Mouse (Mus musculus) heart, postnatal 36 days (tissue): ENCODE data around the gene Nemf. TPM values are rescaled to one million over a fixed set of nuclear protein-coding genes. Genes with fewer than 3 reads are reported as not detected.
"Not testable (repeated sequence)": the region's sequence is repeated elsewhere in the genome, so short reads cannot be mapped to it uniquely, and the experiment has no call there.

Experiments
- DNase-seq, 2 experiments: peaks; one replicate each; pipeline ENCODE4 v3.0.0; 2021 to 2022
- intact Hi-C: fragments of 180-260 bp; cut with DNase I; formaldehyde crosslinking; loops from one replicate; pipeline ENCODE4 v1.15.1; 2025
- total RNA-seq, 2 experiments: library from RNA; stranded (reverse); gene quantifications; 2 replicates each; pipeline ENCODE4 v1.2.3; 2021

Nemf gene
- total RNA-seq: 10 to 100 TPM; 22.3 to 24.1 TPM

GRCm38 (mm10) chr12:69356546-69357299 is at the start of gene Nemf:
TSS of gene Nemf (minus strand) at chr12:69357165.
- DNase-seq: peak; percentile 87
- intact Hi-C loops: loop anchor here (1.0 to 2.0 kb wide), 2 partner anchors 218 to 340 kb away; no protein-coding TSS in a partner anchor

GRCm38 (mm10) chr12:69402594-69403167 is 45.7 kb upstream of the Nemf start:
- no peak for DNase-seq
- intact Hi-C loops: no loop called here

- intact Hi-C loops: no loop called here
Measured at GRCm38 (mm10) chr12:69402100-69402499, 45.1 kb upstream of the Nemf start.

GRCm38 (mm10) chr12:69400871-69401286 is 43.9 kb upstream of the Nemf start:
- intact Hi-C loops: no loop called here
- DNase-seq: no peak

More at GRCm38 (mm10) chr12:69402100-69402499, 45.1 kb upstream of the Nemf start:
- no peak for DNase-seq

GRCm38 (mm10) chr12:69400367-69400766 is 43.4 kb upstream of the Nemf start:
- intact Hi-C loops: no loop called here

GRCm38 (mm10) chr12:69394456-69394855 is 37.5 kb upstream of the Nemf start:
- intact Hi-C loops: no loop called here
- no peak for DNase-seq

More at GRCm38 (mm10) chr12:69400367-69400766, 43.4 kb upstream of the Nemf start:
- DNase-seq: no peak

GRCm38 (mm10) chr12:69393076-69393475 is 36.1 kb upstream of the Nemf start:
- intact Hi-C loops: no loop called here
- no peak for DNase-seq

GRCm38 (mm10) chr12:69390000-69390698 is 33.2 kb upstream of the Nemf start:
- DNase-seq: no peak
- intact Hi-C loops: no loop called here

GRCm38 (mm10) chr12:69389273-69389938 is 32.4 kb upstream of the Nemf start:
- no peak for DNase-seq
- intact Hi-C loops: no loop called here

- intact Hi-C loops: no loop called here
- DNase-seq: no peak
Measured at GRCm38 (mm10) chr12:69388321-69388869, 31.4 kb upstream of the Nemf start.

- DNase-seq, intact Hi-C loops: not testable (repeated sequence)
Measured at GRCm38 (mm10) chr12:69386281-69386732, 29.3 kb upstream of the Nemf start.

GRCm38 (mm10) chr12:69385542-69386280 is 28.7 kb upstream of the Nemf start:
- intact Hi-C loops: no loop called here
- no peak for DNase-seq

- intact Hi-C loops: no loop called here
Measured at GRCm38 (mm10) chr12:69384606-69385005, 27.6 kb upstream of the Nemf start.

GRCm38 (mm10) chr12:69382880-69383279 is 25.9 kb upstream of the Nemf start:
- no peak for DNase-seq
- intact Hi-C loops: no loop called here

More at GRCm38 (mm10) chr12:69384606-69385005, 27.6 kb upstream of the Nemf start:
- DNase-seq: no peak

- no peak for DNase-seq
- intact Hi-C loops: no loop called here
Measured at GRCm38 (mm10) chr12:69378558-69379454, 21.8 kb upstream of the Nemf start.

GRCm38 (mm10) chr12:69377636-69378035 is 20.7 kb upstream of the Nemf start:
- intact Hi-C loops: not testable (repeated sequence)

GRCm38 (mm10) chr12:69377188-69377587 is 20.2 kb upstream of the Nemf start:
- intact Hi-C loops: no loop called here
- DNase-seq: no peak

More at GRCm38 (mm10) chr12:69377636-69378035, 20.7 kb upstream of the Nemf start:
- DNase-seq: not testable (repeated sequence)

- intact Hi-C loops: no loop called here
- no peak for DNase-seq
Measured at GRCm38 (mm10) chr12:69376132-69376531, 19.2 kb upstream of the Nemf start.
